9 mouse cellular contexts compared by ENCODE assay signal in genomic region chr2:27211966-27212893, GRCm38 (mm10). TPM values are rescaled to one million over a fixed set of nuclear protein-coding genes. Genes with fewer than 3 reads are reported as not detected.
A peak's percentile ranks its signal among the peaks of the same experiment; 100 is the strongest.
DNase-seq lines count a peak whose midpoint lies in the region; ATAC-seq and TF ChIP-seq lines count a peak whose summit lies in the region.
"Had no signal": no experiment of that assay in that cellular context is flagged by ENCODE, and none has a peak within 500 bp of the region (broad histone marks: within the 10 kb centered on the region; RNA-seq: fewer than 3 reads in every experiment).

No protein-coding gene starts in this region.

- H3K4me2 ChIP-seq in liver, postnatal 0 days (ENCODE audit: low read depth, low read length) = no peak overlapping the region
- H3K4me2 ChIP-seq in hindbrain, embryonic 14.5 days (replicated peaks) = no peak overlapping the region

- no peaks in the 10 kb centered on the region for H3K9me3 ChIP-seq in liver, postnatal 0 days (ENCODE audit: low read length)
- H3K9me3 ChIP-seq in hindbrain, embryonic 14.5 days (ENCODE audit: control insufficient read depth, low read length) = no peaks in the 10 kb centered on the region

- no peak for ATAC-seq in liver, postnatal 0 days
- ATAC-seq in activated CD4-positive, CD25-positive, alpha-beta regulatory T cell, adult 4 months = no peak
- ATAC-seq in hindbrain, embryonic 14.5 days (ENCODE audit: low FRiP score) = no peak

- no peak overlapping the region for H3K9ac ChIP-seq in liver, postnatal 0 days (replicated peaks)
- H3K9ac ChIP-seq in hindbrain, embryonic 14.5 days = no peak overlapping the region
- H3K9ac ChIP-seq: liver, embryonic 14.5 days had no signal

- intact Hi-C loops in gastrocnemius, adult 2 months (cut with DNase I) = no loop called here

- H3K4me3 ChIP-seq in liver, postnatal 0 days (ENCODE audit: low read depth, low read length) = no peak overlapping the region
- H3K4me3 ChIP-seq in gastrocnemius, adult 2 months = no peak overlapping the region
- H3K4me3 ChIP-seq in hindbrain, embryonic 14.5 days (replicated peaks; ENCODE audit: low read length) = no peak overlapping the region

- no peak for TF ChIP-seq EP300 in liver, postnatal 0 days (IDR thresholded peaks at IDR 0.05; ENCODE audit: low read depth)

- peaks cover 10% of the 10 kb centered on the region for H3K4me1 ChIP-seq in liver, postnatal 0 days (ENCODE audit: insufficient read depth)
- no peaks in the 10 kb centered on the region for H3K4me1 ChIP-seq in hindbrain, embryonic 14.5 days (replicated peaks; ENCODE audit: control insufficient read depth, insufficient read depth, low read length)

- H3K36me3 ChIP-seq in liver, postnatal 0 days (replicated peaks; ENCODE audit: insufficient read depth, low read length) = peaks cover 2% of the 10 kb centered on the region; the same call in 1 of the 2 replicates
- H3K36me3 ChIP-seq in hindbrain, embryonic 14.5 days (replicated peaks; ENCODE audit: control insufficient read depth, insufficient read depth) = no peaks in the 10 kb centered on the region

- WGBS in liver, postnatal 0 days (ENCODE audit: insufficient replicate concordance) = 65% methylated on average over 8 of the region's 8 CpGs
- WGBS in hindbrain, embryonic 14.5 days = 64% methylated on average over 8 of the region's 8 CpGs

- DNase-seq in liver, postnatal 0 days = peak; percentile 42
- no peak for DNase-seq in liver
- DNase-seq in adrenal gland, postnatal 25 days = peak; percentile 37
- peak; percentile 78 for DNase-seq in gastrocnemius, adult 2 months
- peak; percentile 84 to 89 for DNase-seq in kidney, postnatal 36 days
- DNase-seq in testis, postnatal 14 days (ENCODE audit: low spot score) = peak; percentile 45
- DNase-seq in hindbrain, embryonic 14.5 days (ENCODE audit: low spot score) = no peak

- no peak overlapping the region for H3K27ac ChIP-seq in liver, postnatal 0 days (ENCODE audit: low read depth)
- H3K27ac ChIP-seq in gastrocnemius, adult 2 months = peak overlapping the region; percentile 82
- no peak overlapping the region for H3K27ac ChIP-seq in hindbrain, embryonic 14.5 days
- H3K27ac ChIP-seq: liver, embryonic 14.5 days had no signal

- no peaks in the 10 kb centered on the region for H3K27me3 ChIP-seq in liver, postnatal 0 days (ENCODE audit: insufficient read depth, low read length)
- no peaks in the 10 kb centered on the region for H3K27me3 ChIP-seq in hindbrain, embryonic 14.5 days (ENCODE audit: control insufficient read depth, insufficient read depth, low read length)

- no peak for TF ChIP-seq CTCF in liver, postnatal 0 days (IDR thresholded peaks at IDR 0.05; ENCODE audit: low read depth)
- TF ChIP-seq CTCF in gastrocnemius, adult 2 months (IDR thresholded peaks at IDR 0.05) = no peak; the same call in 1 of the 2 replicates

RNA-seq across cellular contexts. Expression of gene Sardh, which starts 35.9 kb away (rescaled TPM):
- polyA plus RNA-seq in liver, postnatal 0 days (2015; fragmentation: Nextera tagmentation; extraction: Ambion mirVana) = 145 and 152 TPM in 2 replicates
- total RNA-seq in adrenal gland, postnatal 25 days (2021) = 8.3 and 17.7 TPM in 2 replicates
- total RNA-seq in gastrocnemius, adult 2 months (2021) = 1 to 10 TPM in 1 of 2 experiments, under 1 TPM in 1; 0.84 to 1.2 TPM
- polyA plus RNA-seq in activated CD4-positive, CD25-positive, alpha-beta regulatory T cell, adult 4 months (2017; shearing (Covaris generic)) = 1 to 10 TPM; 3.0 to 4.7 TPM
- polyA plus RNA-seq in hindbrain, embryonic 14.5 days (2014; fragmentation: Nextera tagmentation; extraction: Ambion mirVana) = 3.8 and 6.3 TPM in 2 replicates

RNA-seq across cellular contexts. Expression of gene Dbh, which starts 47.2 kb away (rescaled TPM):
- polyA plus RNA-seq in liver, postnatal 0 days (2015; fragmentation: Nextera tagmentation; extraction: Ambion mirVana) = not detected in 2 replicates
- 324 and 373 TPM in 2 replicates for total RNA-seq in adrenal gland, postnatal 25 days (2021)
- total RNA-seq in gastrocnemius, adult 2 months (2021) = not detected
- not detected for polyA plus RNA-seq in activated CD4-positive, CD25-positive, alpha-beta regulatory T cell, adult 4 months (2017; shearing (Covaris generic))
- polyA plus RNA-seq in hindbrain, embryonic 14.5 days (2014; fragmentation: Nextera tagmentation; extraction: Ambion mirVana) = 2.3 and 3.7 TPM in 2 replicates
- polyA plus RNA-seq: liver, embryonic 14.5 days had no signal

Comparison
In these comparisons a context has a peak if more than half of its experiments do, and no peak if none do; other contexts are left out.
1. DNase-seq: peak in liver, postnatal 0 days (single experiment), adrenal gland, postnatal 25 days (single experiment), gastrocnemius, adult 2 months (single experiment), kidney, postnatal 36 days (2 of 2) and testis, postnatal 14 days (single experiment); none in liver (single experiment) and hindbrain, embryonic 14.5 days (single experiment).
2. RNA of gene Sardh, which starts 35.9 kb away (polyA plus RNA-seq): 145 to 152 TPM in liver, postnatal 0 days; 3.8 to 6.3 TPM in hindbrain, embryonic 14.5 days and 3.0 to 4.7 TPM in activated CD4-positive, CD25-positive, alpha-beta regulatory T cell, adult 4 months; every median in the first group is over 10 times any median in the second.